Mouse (Mus musculus): ENCODE results near the gene Dip2b. TPM values are rescaled to one million over a fixed set of nuclear protein-coding genes. Genes with fewer than 3 reads are reported as not detected.

Gene Dip2b
- polyA plus RNA-seq, 1 experiment = 40.4 TPM

DNA sequence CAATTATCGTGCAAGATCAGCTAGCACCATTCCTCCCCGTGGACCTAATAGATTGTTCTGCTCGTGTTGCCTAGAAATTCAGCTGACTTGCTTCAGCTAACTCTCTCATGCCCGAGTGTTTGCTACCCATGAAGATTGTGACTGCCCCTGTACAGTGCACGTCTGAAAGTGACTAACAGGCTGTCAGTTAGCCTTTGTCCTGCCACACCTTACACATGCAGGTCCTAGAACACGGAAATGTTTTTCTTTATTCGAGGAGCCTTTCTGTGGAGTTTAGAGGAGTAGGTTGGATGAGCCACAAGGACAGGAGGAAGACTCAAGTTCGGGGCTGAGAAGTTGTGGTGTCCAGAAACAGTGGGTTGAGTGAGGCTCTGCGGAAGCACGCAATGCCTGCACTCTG is 145.0 kb downstream of the Dip2b start:
- no peak for DNase-seq
- Histone ChIP-seq H3K27me3 (ENCODE audit: control insufficient read depth, insufficient read depth, low read length) (no peaks in the 10 kb centered on the region), H3K4me3 (replicated peaks; ENCODE audit: insufficient read depth, low read depth, low read length) (no peak overlapping the region), H3K4me1 (ENCODE audit: control insufficient read depth, insufficient read depth, low read length) (peaks cover 43% of the 10 kb centered on the region), H3K27ac (ENCODE audit: insufficient read depth, low read length) (no peak overlapping the region)
- TF ChIP-seq CTCF (IDR thresholded peaks at IDR 0.05; ENCODE audit: borderline replicate concordance, insufficient read depth, low read depth, low read length) (no peak), POLR2A (IDR thresholded peaks at IDR 0.05; ENCODE audit: borderline replicate concordance, insufficient read depth, low read length) (no peak)
- WGBS = 85% methylated on average over 10 of the region's 10 CpGs

DNA sequence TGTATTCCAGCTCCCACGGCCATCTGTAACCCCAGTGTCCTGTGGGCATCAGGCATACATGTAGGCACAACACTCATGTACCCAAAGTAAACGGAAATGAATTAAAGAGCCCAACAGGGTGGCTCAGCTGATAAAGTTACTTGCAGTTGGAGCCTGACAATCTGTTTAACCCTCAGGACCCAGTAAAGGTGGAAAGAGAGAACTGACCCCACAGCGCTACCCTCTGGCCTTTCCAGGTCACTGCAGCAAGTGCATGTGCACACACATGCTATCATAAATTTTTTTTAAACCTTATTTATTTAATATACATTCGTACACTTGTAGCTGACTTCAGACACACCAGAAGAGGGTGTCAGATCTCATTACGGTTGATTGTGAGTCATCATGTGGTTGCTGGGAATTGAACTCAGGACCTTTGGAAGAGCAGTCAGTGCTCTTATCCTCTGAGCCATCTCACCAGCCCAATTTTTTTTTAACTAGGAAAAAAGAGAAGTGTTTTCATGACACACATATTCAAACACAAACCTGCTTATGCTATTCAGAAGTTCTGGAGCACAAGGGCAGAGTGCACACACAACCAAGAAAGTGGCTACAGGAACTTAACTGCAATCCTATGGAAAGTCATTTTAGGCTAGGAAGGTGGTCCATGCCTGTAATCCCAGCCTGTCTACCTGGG is 146.5 kb downstream of the Dip2b start:
- 84% methylated on average over 5 of the region's 5 CpGs for WGBS
- H3K4me1 ChIP-seq (ENCODE audit: control insufficient read depth, insufficient read depth, low read length) = peaks cover 34% of the 10 kb centered on the region
- TF ChIP-seq CTCF (IDR thresholded peaks at IDR 0.05; ENCODE audit: borderline replicate concordance, insufficient read depth, low read depth, low read length) = peak; percentile 47; the same call in 1 of the 2 replicates
- TF ChIP-seq POLR2A (IDR thresholded peaks at IDR 0.05; ENCODE audit: borderline replicate concordance, insufficient read depth, low read length) = no peak
- H3K4me3 ChIP-seq (replicated peaks; ENCODE audit: insufficient read depth, low read depth, low read length) = no peak overlapping the region
- no peaks in the 10 kb centered on the region for H3K27me3 ChIP-seq (ENCODE audit: control insufficient read depth, insufficient read depth, low read length)
- no peak for DNase-seq
- no peak overlapping the region for H3K27ac ChIP-seq (ENCODE audit: insufficient read depth, low read length)

DNA sequence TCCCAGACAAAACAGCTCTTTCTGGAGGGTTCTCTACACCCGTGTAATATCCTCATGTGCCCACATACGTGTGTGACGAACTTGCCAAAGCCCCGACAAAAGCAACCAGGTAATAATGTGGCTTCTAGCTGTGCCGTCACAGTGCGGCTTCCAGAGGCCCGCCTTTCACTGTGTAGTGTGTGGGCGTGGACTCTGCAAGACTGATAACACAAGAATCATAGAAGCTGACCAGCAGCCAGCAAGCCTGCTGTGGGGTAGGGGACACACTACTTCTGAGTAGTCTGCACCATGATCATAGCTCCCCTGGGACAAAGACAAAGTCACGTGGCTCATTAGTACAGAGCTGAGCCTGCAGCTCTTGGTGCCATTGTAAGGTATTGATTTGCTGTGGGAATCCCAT is 147.8 kb downstream of the Dip2b start:
- Histone ChIP-seq H3K4me1 (ENCODE audit: control insufficient read depth, insufficient read depth, low read length) (peaks cover 24% of the 10 kb centered on the region), H3K27me3 (ENCODE audit: control insufficient read depth, insufficient read depth, low read length) (no peaks in the 10 kb centered on the region), H3K27ac (ENCODE audit: insufficient read depth, low read length) (no peak overlapping the region), H3K4me3 (replicated peaks; ENCODE audit: insufficient read depth, low read depth, low read length) (no peak overlapping the region)
- no peak for DNase-seq
- TF ChIP-seq CTCF (IDR thresholded peaks at IDR 0.05; ENCODE audit: borderline replicate concordance, insufficient read depth, low read depth, low read length) = no peak
- no peak for TF ChIP-seq POLR2A (IDR thresholded peaks at IDR 0.05; ENCODE audit: borderline replicate concordance, insufficient read depth, low read length)
- WGBS = 86% methylated on average over 9 of the region's 9 CpGs

DNA sequence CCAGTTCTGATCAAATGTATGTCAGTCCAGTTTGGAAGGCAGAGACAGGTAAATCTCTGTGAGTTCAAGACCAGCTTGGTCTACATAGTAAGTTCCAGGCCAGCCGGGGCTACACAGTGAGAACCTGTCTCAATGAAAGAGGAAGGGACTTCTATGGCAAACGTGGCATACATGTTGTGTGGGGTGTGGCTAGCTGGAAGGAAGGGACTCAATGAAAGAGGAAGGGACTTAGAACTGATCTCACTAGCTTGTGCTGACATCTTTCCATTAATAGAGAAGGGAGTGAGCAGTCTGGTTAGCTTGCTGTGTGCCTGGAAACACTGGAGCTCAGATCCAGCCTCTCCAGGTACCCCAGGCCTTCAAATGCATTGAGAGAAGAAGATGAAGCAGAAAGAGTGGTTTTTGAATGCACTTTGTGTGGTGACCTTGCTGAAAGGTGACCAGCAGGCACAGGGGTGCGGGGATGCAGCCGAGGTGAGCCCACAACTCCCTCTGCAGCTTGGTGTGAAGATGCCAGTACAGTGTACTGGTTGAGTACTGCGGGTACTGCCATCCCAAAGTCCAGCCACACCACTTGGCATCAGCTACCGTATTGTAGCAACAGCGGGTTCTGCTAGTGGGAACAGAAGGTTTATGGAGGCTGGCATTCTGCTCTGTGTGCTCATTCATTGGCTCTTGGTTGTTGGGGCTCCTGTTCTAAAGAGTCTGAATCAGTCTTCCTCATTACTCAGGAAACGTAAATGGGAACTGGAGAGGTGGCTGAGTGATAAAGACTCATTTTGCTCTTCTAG is 148.6 kb downstream of the Dip2b start:
- no peak for TF ChIP-seq POLR2A (IDR thresholded peaks at IDR 0.05; ENCODE audit: borderline replicate concordance, insufficient read depth, low read length)
- no peak for TF ChIP-seq CTCF (IDR thresholded peaks at IDR 0.05; ENCODE audit: borderline replicate concordance, insufficient read depth, low read depth, low read length)
- peaks cover 16% of the 10 kb centered on the region for H3K4me1 ChIP-seq (ENCODE audit: control insufficient read depth, insufficient read depth, low read length)
- WGBS = 46% methylated on average over 8 of the region's 8 CpGs
- H3K4me3 ChIP-seq (replicated peaks; ENCODE audit: insufficient read depth, low read depth, low read length) = no peak overlapping the region
- H3K27ac ChIP-seq (ENCODE audit: insufficient read depth, low read length) = no peak overlapping the region
- DNase-seq = peak in 1 of 2 experiments; percentile 53
- H3K27me3 ChIP-seq (ENCODE audit: control insufficient read depth, insufficient read depth, low read length) = no peaks in the 10 kb centered on the region

DNA sequence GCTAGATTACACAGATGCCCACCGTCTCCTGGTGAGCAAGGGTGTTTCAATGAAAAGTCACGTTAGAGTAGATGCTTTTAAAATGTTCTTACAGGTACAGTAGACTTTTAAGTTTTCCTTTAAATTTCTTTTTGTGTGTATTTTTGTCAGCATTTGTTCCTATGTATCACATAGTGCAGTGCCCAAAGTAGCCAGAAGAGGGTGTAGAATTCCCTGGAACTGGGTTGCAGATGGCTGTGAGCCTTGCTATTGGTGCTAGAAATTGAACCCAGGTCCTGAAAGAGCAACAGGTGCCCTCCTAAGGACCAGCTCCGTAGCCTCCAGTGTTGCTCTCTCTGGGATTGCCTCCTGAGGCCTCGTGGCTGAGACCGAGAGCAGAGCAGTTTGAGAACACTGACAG is 150.1 kb downstream of the Dip2b start:
- Histone ChIP-seq H3K4me3 (replicated peaks; ENCODE audit: insufficient read depth, low read depth, low read length) (no peak overlapping the region), H3K4me1 (ENCODE audit: control insufficient read depth, insufficient read depth, low read length) (peaks cover 10% of the 10 kb centered on the region), H3K27ac (ENCODE audit: insufficient read depth, low read length) (no peak overlapping the region), H3K27me3 (ENCODE audit: control insufficient read depth, insufficient read depth, low read length) (no peaks in the 10 kb centered on the region)
- WGBS = 97% methylated on average over 5 of the region's 5 CpGs
- no peak for DNase-seq
- TF ChIP-seq CTCF (IDR thresholded peaks at IDR 0.05; ENCODE audit: borderline replicate concordance, insufficient read depth, low read depth, low read length) (no peak), POLR2A (IDR thresholded peaks at IDR 0.05; ENCODE audit: borderline replicate concordance, insufficient read depth, low read length) (no peak)

DNA sequence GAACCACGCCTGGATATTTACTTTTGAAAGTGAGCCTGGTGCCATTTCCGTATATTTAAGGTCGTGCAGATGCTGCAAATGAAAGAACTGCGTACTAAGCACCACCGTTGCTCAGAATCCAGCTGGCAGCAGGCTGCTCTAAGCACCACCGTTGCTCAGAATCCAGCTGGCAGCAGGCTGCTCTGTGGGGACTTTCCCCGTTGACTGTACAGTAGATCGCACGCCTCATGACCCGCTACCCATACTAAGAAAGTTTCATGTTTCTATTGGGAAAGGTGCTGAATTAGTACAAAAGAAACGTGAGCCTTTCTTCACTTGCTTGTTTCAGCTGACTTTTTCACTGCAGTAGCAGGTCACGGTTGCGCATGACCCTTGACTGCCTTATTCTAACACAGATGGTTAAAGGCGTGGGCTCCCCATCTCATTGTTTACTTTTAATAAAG is 150.5 kb downstream of the Dip2b start:
- no peak for DNase-seq
- 71% methylated on average over 14 of the region's 14 CpGs for WGBS
- TF ChIP-seq POLR2A (IDR thresholded peaks at IDR 0.05; ENCODE audit: borderline replicate concordance, insufficient read depth, low read length) (no peak), CTCF (IDR thresholded peaks at IDR 0.05; ENCODE audit: borderline replicate concordance, insufficient read depth, low read depth, low read length) (no peak)
- Histone ChIP-seq H3K27me3 (ENCODE audit: control insufficient read depth, insufficient read depth, low read length) (no peaks in the 10 kb centered on the region), H3K27ac (ENCODE audit: insufficient read depth, low read length) (no peak overlapping the region), H3K4me3 (replicated peaks; ENCODE audit: insufficient read depth, low read depth, low read length) (no peak overlapping the region), H3K4me1 (ENCODE audit: control insufficient read depth, insufficient read depth, low read length) (peaks cover 10% of the 10 kb centered on the region)

DNA sequence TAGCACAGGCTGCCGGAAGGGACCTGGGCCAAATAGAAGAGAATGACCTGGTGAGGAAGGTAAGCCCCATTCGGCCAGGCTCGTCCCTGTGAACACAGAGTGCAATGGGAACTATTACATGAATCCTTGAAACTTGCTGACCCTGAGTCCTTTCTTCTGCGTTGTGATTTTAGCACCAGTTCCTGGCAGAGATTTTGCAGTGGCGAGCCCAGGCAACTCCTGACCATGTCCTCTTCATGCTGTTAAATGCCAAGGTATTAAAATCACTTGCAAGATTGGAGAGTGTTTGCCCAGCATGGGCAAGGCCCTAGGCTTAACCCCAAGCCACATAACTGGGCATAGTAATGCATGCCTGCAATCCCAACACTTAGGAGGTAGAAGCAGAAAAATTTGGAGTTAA is 151.6 kb downstream of the Dip2b start:
- TF ChIP-seq POLR2A (IDR thresholded peaks at IDR 0.05; ENCODE audit: borderline replicate concordance, insufficient read depth, low read length) (no peak), CTCF (IDR thresholded peaks at IDR 0.05; ENCODE audit: borderline replicate concordance, insufficient read depth, low read depth, low read length) (no peak)
- Histone ChIP-seq H3K27me3 (ENCODE audit: control insufficient read depth, insufficient read depth, low read length) (no peaks in the 10 kb centered on the region), H3K27ac (ENCODE audit: insufficient read depth, low read length) (no peak overlapping the region), H3K4me3 (replicated peaks; ENCODE audit: insufficient read depth, low read depth, low read length) (no peak overlapping the region), H3K4me1 (ENCODE audit: control insufficient read depth, insufficient read depth, low read length) (peaks cover 13% of the 10 kb centered on the region)
- no peak for DNase-seq
- WGBS = 61% methylated on average over 5 of the region's 5 CpGs
